Mouse (Mus musculus) limb, embryonic 14.5 days (tissue): Measurements from ENCODE around the gene Mindy4. TPM values are rescaled to one million over a fixed set of nuclear protein-coding genes. Genes with fewer than 3 reads are reported as not detected.

Source experiments
- ATAC-seq: fragments of 200-750 bp; cut with Nextera tagmentation; 2 replicates; pipeline ENCODE4 v1.8.0; 2017; ENCODE audit warnings: low read depth, moderate number of reproducible peaks, moderate TSS enrichment; ENCODE audit not compliant: low FRiP score
- DNase-seq: peaks from one replicate; pipeline ENCODE4 v3.0.0-alpha.2; 2015; ENCODE audit warnings: low spot score
- H3K27ac ChIP-seq: fragments of 300-500 bp; sonication (generic); replicated peaks from 2 replicates; pipeline ENCODE4 v1.5.1; 2014; ENCODE audit warnings: low read depth, mild to moderate bottlenecking, low read length, moderate library complexity, mixed read lengths
- H3K27me3 ChIP-seq: fragments of 300-500 bp; sonication (generic); 2 replicates; pipeline ENCODE4 v1.6.1; 2014; ENCODE audit warnings: low read length, mixed read lengths; ENCODE audit not compliant: control insufficient read depth, insufficient read depth
- H3K36me3 ChIP-seq: fragments of 300-500 bp; sonication (generic); 2 replicates; pipeline ENCODE4 v1.6.1; 2014; ENCODE audit warnings: mild to moderate bottlenecking, low read length, moderate library complexity, mixed read lengths; ENCODE audit not compliant: control insufficient read depth, insufficient read depth
- H3K4me1 ChIP-seq: fragments of 300-500 bp; sonication (generic); 2 replicates; pipeline ENCODE4 v1.6.1; 2014; ENCODE audit warnings: antibody characterized with exemption, low read length, mixed read lengths; ENCODE audit not compliant: control insufficient read depth, insufficient read depth
- H3K4me2 ChIP-seq: fragments of 300-500 bp; sonication (generic); replicated peaks from 2 replicates; pipeline ENCODE4 v1.6.1; 2014; ENCODE audit warnings: low read depth, mild to moderate bottlenecking, low read length, moderate library complexity; ENCODE audit not compliant: severe bottlenecking
- H3K4me3 ChIP-seq: fragments of 300-500 bp; sonication (generic); replicated peaks from 2 replicates; pipeline ENCODE4 v1.5.1; 2014; ENCODE audit warnings: low read length
- H3K9ac ChIP-seq: fragments of 300-500 bp; sonication (generic); 2 replicates; pipeline ENCODE4 v1.6.1; 2014; ENCODE audit warnings: mild to moderate bottlenecking, low read depth, low read length, moderate library complexity; ENCODE audit not compliant: severe bottlenecking
- H3K9me3 ChIP-seq: fragments of 300-500 bp; sonication (generic); 2 replicates; pipeline ENCODE4 v1.6.1; 2016; ENCODE audit warnings: low read length; ENCODE audit not compliant: control insufficient read depth
- POLR2A ChIP-seq: fragments of 200-500 bp; IDR thresholded peaks from 2 replicates; pipeline ENCODE4 v1.8.0; 2012; ENCODE audit warnings: inconsistent platforms, mild to moderate bottlenecking, moderate library complexity, borderline replicate concordance; ENCODE audit not compliant: insufficient read depth, insufficient read length; ENCODE audit errors: extremely low read depth
- WGBS: fragments of 180-500 bp; shearing (Covaris S2); extraction: QIAGEN DNeasy Blood & Tissue Kit; methylation state at CpG from one replicate; pipeline ENCODE4 v1.1.7; 2014; 5-methylcytosine and 5-hydroxymethylcytosine counted together
- polyA plus RNA-seq, 2 experiments: library from polyadenylated mRNA; depleted of rRNA in 1 of 2; stranded (reverse) in 1 of 2; unstranded in 1 of 2; fragments of >200 nt; fragmentation: Nextera tagmentation in 1 of 2; extraction: Ambion mirVana in 1 of 2; gene quantifications; 2 replicates each; pipeline versions ENCODE4 v1.2.1 to v1.2.3; 2012 to 2014

Gene Mindy4
- 14.9 and 17.9 TPM in 2 replicates for polyA plus RNA-seq (2012; rRNA removed)
- 13.2 and 18.9 TPM in 2 replicates for polyA plus RNA-seq (2014; fragmentation: Nextera tagmentation; extraction: Ambion mirVana)

DNA sequence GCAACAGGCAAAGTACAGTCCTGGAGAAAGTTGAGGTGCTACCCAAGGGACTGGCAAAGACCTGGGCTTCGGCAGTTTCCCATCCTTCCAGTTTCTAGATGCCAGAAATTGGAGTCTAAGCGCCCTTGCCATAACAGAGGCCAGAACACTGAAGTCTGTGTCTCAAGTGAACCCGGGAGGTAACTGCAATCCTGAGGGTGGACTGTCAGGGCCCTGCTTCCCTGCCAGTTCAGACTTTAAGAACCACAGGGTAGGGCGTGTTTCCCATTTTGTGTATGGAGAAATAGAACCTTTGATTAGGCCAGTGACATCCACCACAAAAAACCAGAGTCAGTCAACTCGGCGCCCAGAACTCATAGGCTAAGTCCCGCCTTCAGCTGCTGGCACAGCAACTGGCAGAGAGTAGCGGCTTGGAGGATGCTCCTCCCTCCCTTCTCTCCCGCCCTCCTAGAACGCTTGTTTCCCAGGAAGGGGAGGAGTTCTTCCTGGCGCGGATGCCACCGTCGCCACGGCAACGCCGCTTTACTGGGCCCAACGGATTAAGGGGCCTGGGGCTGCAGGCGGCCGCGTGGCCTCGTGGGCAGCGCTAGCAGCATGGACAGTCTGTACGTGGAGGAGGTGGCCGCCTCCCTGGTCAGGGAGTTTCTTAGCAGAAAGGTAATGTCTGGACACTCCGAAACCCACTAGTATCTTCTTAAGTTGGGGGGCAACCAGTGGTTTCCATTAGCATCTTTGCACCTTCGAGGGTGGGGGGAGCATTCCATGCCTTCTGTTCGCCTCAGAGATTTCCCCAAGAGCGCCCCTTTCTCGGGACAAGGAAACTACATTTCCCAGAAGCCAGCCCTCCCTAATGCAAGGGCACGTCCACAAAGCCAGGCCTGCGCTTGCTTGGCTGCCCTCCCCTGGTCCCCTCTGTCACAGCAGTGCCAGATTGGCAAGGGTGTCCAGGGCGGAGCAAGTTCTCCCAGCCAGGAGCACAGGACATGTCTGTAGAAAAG is at the start of gene Mindy4:
Gene Mindy4 (plus strand): TSS at position 471 of the 998 bp plus-strand sequence.
- peak; percentile 93 for ATAC-seq
- H3K36me3 ChIP-seq = no peaks in the 10 kb centered on the region
- H3K27me3 ChIP-seq = no peaks in the 10 kb centered on the region
- H3K4me3 ChIP-seq = peak within 1 kb of the TSS; percentile 55
- 4% methylated on average over 31 of the region's 33 CpGs for WGBS
- peak within 1 kb of the TSS; percentile 44 for H3K9ac ChIP-seq
- peak; percentile 28; the same call in 1 of the 2 replicates for TF ChIP-seq POLR2A
- H3K9me3 ChIP-seq = no peaks in the 10 kb centered on the region
- H3K4me2 ChIP-seq = peak within 1 kb of the TSS; percentile 70
- peak within 1 kb of the TSS; percentile 84 for H3K27ac ChIP-seq
- DNase-seq = peak; percentile 94
- peaks cover 27% of the 10 kb centered on the region for H3K4me1 ChIP-seq

DNA sequence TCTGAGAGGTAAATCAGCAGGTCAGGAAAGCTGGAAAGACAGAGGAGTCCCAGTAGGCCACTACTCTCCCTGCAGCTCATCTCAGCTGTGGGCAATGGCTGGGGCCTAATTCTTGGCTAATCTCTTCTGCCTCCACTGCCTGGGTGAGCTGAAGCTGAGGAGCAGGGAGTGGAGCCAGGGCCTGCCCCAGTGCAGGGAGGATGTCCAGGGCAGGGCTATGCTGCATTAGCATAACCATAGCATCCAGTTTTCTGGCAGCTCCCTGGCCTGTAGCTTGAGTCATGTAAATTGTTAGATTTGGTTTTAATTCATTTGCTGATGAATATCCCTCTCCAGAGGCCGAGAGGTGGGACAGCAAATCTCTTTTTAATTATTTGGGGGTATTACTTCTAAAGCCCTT is 43.9 kb upstream of the Mindy4 start:
- H3K27ac ChIP-seq = no peak overlapping the region
- no peaks in the 10 kb centered on the region for H3K9me3 ChIP-seq
- H3K36me3 ChIP-seq = no peaks in the 10 kb centered on the region
- no peak overlapping the region for H3K4me2 ChIP-seq
- no peaks in the 10 kb centered on the region for H3K4me1 ChIP-seq
- no peak overlapping the region for H3K4me3 ChIP-seq
- no peaks in the 10 kb centered on the region; the same call in 1 of the 2 replicates for H3K27me3 ChIP-seq
- no peak for TF ChIP-seq POLR2A
- no peak overlapping the region for H3K9ac ChIP-seq
- no peak for ATAC-seq
- 82% methylated on average over 1 of the region's 1 CpGs for WGBS
- no peak for DNase-seq

DNA sequence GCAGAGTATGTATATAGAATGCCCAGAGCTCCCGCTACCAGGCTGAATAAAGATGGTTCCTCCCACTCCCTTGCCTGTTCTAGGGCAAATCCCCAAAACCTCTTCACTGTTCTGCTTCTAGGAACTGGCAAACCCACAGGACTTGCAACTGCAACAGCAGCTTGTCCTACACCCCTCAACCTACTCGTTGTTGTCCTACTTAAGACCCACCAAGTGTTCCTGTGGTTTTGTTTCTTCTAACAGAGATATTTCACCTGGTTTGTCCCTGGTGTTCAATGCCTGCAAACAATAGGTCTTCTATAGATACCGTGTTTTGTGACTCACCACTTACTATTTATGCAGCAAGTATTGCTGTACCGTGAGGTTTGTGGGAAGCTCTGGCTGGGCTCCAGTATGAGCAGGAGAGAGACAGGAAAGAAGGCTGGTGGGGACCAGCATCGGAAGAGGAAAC is 41.8 kb upstream of the Mindy4 start:
- Histone ChIP-seq H3K9me3 (no peaks in the 10 kb centered on the region), H3K27ac (no peak overlapping the region), H3K9ac (no peak overlapping the region), H3K4me2 (no peak overlapping the region), H3K36me3 (no peaks in the 10 kb centered on the region), H3K4me1 (no peaks in the 10 kb centered on the region), H3K4me3 (no peak overlapping the region), H3K27me3 (no peaks in the 10 kb centered on the region; the same call in 1 of the 2 replicates)
- WGBS = 74% methylated on average over 5 of the region's 5 CpGs
- DNase-seq (no peak), ATAC-seq (no peak)
- TF ChIP-seq POLR2A = no peak

DNA sequence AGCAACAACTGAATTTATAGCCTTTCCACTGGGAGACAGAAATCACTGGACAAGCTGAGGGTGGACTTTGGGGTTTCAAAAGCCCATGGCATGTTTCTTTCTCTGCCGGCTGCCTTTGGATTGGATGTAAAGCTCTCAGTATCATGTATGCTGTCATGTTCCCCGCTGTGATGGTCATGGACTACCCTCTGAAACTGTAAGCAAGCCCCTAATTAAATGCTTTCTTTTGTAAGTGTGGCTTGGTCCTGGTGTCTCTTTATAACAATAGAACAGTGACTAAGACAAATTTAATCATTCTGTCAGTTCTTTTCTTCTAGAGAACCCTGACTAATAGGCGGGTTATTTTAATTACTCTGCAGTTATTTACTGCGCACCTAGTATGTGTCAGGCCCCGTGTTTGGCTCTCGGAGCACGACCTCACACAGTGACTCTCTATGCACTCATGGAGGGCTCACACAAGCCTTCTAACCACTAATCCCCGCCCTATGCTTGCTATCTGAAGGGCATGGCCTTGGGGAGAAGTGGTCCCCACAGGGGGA is 40.1 kb upstream of the Mindy4 start:
- no peak overlapping the region for H3K27ac ChIP-seq
- H3K9me3 ChIP-seq = no peaks in the 10 kb centered on the region
- 80% methylated on average over 8 of the region's 8 CpGs for WGBS
- H3K27me3 ChIP-seq = no peaks in the 10 kb centered on the region; the same call in 1 of the 2 replicates
- H3K36me3 ChIP-seq = no peaks in the 10 kb centered on the region
- H3K4me1 ChIP-seq = no peaks in the 10 kb centered on the region
- H3K9ac ChIP-seq = no peak overlapping the region
- ATAC-seq (no peak), DNase-seq (no peak)
- H3K4me2 ChIP-seq = no peak overlapping the region
- no peak overlapping the region for H3K4me3 ChIP-seq
- TF ChIP-seq POLR2A = no peak

DNA sequence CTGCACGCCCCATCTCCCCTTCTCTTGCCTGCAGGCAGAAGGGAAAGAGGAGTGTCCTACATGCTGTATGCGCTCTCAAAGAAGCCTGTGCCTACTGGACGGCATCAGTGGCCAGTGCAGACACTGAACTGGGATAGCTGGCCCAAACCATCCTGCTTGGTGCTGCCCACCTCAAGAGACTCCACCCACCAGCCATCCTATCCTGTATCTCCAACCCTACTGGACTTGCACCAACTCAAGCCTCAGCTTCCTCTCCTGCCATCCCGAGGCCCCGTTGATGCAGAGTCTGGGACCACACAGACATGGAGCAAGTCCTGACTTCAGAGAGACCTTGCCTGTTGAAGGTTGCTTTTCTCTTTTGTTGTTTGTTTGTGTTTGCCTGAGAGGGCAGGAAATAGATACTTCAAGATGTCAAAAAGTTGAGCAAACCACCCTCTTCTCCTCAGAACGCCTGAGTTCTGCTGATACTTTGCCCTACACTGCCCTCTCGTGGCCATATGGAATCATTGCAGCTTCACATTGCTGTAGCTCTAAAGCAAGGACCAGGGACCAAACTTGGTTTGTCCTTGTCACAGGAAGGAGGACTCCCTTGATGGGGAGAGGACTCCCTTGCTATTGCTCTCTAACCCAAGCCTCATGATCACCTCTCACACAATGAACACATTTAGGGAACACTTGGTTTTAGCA is 36.3 kb upstream of the Mindy4 start:
- Histone ChIP-seq H3K9ac (no peak overlapping the region), H3K4me3 (no peak overlapping the region), H3K4me1 (no peaks in the 10 kb centered on the region), H3K27me3 (no peaks in the 10 kb centered on the region), H3K4me2 (no peak overlapping the region), H3K27ac (no peak overlapping the region), H3K9me3 (no peaks in the 10 kb centered on the region), H3K36me3 (no peaks in the 10 kb centered on the region)
- DNase-seq = peak; percentile 87
- whole genome bisulfite sequencing = 56% methylated on average over 7 of the region's 7 CpGs
- no peak for ATAC-seq
- no peak for TF ChIP-seq POLR2A
